Comparison of ENCODE assay signal across 8 mouse cellular contexts in the genomic region with DNA sequence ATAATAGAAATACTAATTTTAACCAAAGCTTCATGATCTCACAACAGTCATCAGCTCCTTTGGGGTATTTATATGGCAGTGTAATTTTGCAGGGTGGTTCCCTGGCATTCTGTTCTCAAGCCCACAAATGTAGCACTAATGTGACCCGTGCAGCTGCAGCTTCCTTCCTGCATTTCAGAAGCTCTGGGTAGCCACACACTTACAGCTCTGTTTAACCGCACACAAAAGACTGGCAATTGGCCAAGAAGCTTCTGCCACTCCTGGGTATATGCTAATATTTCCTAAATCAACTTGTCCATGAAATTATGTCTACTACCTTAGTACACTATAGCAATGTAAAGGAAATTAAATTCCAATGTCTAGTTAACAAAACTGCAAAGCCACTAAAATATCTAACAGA. TPM values are rescaled to one million over a fixed set of nuclear protein-coding genes. Genes with fewer than 3 reads are reported as not detected.
DNase-seq lines count a peak whose midpoint lies in the region; ATAC-seq and TF ChIP-seq lines count a peak whose summit lies in the region.

No protein-coding gene starts in this region.

- H3K27me3 ChIP-seq in kidney, embryonic 16.5 days (ENCODE audit: insufficient read depth, low read length) = no peaks in the 10 kb centered on the region
- H3K27me3 ChIP-seq in megakaryocyte, embryonic 14.5 days (replicated peaks) = no peaks in the 10 kb centered on the region

- H3K36me3 ChIP-seq in kidney, embryonic 16.5 days (ENCODE audit: insufficient read depth, low read length) = 0 out of 2 replicates have a peak, but pooled peaks cover 2% of the 10 kb centered on the region
- H3K36me3 ChIP-seq in megakaryocyte, embryonic 14.5 days (replicated peaks; ENCODE audit: low read length) = peaks cover 17% of the 10 kb centered on the region

- peak; percentile 60 for DNase-seq in kidney, postnatal 14 days
- peak; percentile 45 for DNase-seq in T-cell, adult 2 months (ENCODE audit: low spot score)
- DNase-seq in heart, postnatal 10 days = peak; percentile 31 to 43
- peak; percentile 63 for DNase-seq in thymus, postnatal 4 days
- DNase-seq in layer of hippocampus, adult 2 months (ENCODE audit: low spot score in 2 of 2) = no peak
- no peak for DNase-seq in gastrocnemius, adult 18-20 months (ENCODE audit: low spot score)

- H3K4me2 ChIP-seq in kidney, embryonic 16.5 days (replicated peaks; ENCODE audit: low read depth, low read length) = no peak overlapping the region

- ATAC-seq in kidney, embryonic 16.5 days (ENCODE audit: low FRiP score, low TSS enrichment) = no peak

- H3K9me3 ChIP-seq in kidney, embryonic 16.5 days (ENCODE audit: low read length) = no peaks in the 10 kb centered on the region
- no peaks in the 10 kb centered on the region for H3K9me3 ChIP-seq in megakaryocyte, embryonic 14.5 days

- no peak overlapping the region for H3K9ac ChIP-seq in kidney, embryonic 16.5 days (replicated peaks; ENCODE audit: low read length)

- no peak overlapping the region for H3K4me3 ChIP-seq in kidney, embryonic 16.5 days (ENCODE audit: low read length)
- H3K4me3 ChIP-seq in megakaryocyte, embryonic 14.5 days (replicated peaks) = peak overlapping the region; percentile 50
- no peak overlapping the region for H3K4me3 ChIP-seq in layer of hippocampus, adult 2 months

- H3K27ac ChIP-seq in kidney, embryonic 16.5 days (ENCODE audit: low read length) = no peak overlapping the region
- no peak overlapping the region for H3K27ac ChIP-seq in layer of hippocampus, adult 2 months

- H3K4me1 ChIP-seq in kidney, embryonic 16.5 days (ENCODE audit: insufficient read depth, low read length) = 0 out of 2 replicates have a peak, but pooled peaks cover 5% of the 10 kb centered on the region
- peaks cover 66% of the 10 kb centered on the region for H3K4me1 ChIP-seq in megakaryocyte, embryonic 14.5 days

- WGBS in kidney, embryonic 16.5 days = 42% methylated on average over 2 of the region's 2 CpGs

- intact Hi-C loops in heart, postnatal 10 days (cut with DNase I) = no loop called here

- TF ChIP-seq CTCF in layer of hippocampus, adult 2 months (conservative IDR thresholded peaks at IDR 0.05) = no peak

RNA-seq across cellular contexts. Expression of gene Usp3, which starts 32.6 kb away (rescaled TPM):
- polyA plus RNA-seq in kidney, embryonic 16.5 days (2015; fragmentation: Nextera tagmentation; extraction: Ambion mirVana) = 62.4 and 67.1 TPM in 2 replicates
- total RNA-seq in heart, postnatal 10 days (2021) = 10 to 100 TPM; 29.8 to 33.9 TPM
- 6.3 and 7.2 TPM in 2 replicates for polyA plus RNA-seq in megakaryocyte, embryonic 14.5 days (2012; ENCODE audit: insufficient read depth, low replicate concordance)
- 10 to 100 TPM; 41.8 to 45.5 TPM for total RNA-seq in layer of hippocampus, adult 2 months (2021)
- total RNA-seq in gastrocnemius, adult 18-20 months (2021) = 10 to 100 TPM; 10.1 to 11.0 TPM

RNA-seq across cellular contexts. Expression of gene Fbxl22, which starts 45.9 kb away (rescaled TPM):
- polyA plus RNA-seq in kidney, embryonic 16.5 days (2015; fragmentation: Nextera tagmentation; extraction: Ambion mirVana) = 2.8 and 6.5 TPM in 2 replicates
- total RNA-seq in heart, postnatal 10 days (2021) = 10 to 100 TPM; 69.0 to 73.3 TPM
- polyA plus RNA-seq in megakaryocyte, embryonic 14.5 days (2012; ENCODE audit: insufficient read depth, low replicate concordance) = 0.62 and 2.3 TPM in 2 replicates
- total RNA-seq in layer of hippocampus, adult 2 months (2021) = under 1 TPM; 0.22 to 0.38 TPM
- total RNA-seq in gastrocnemius, adult 18-20 months (2021) = 1 to 10 TPM; 2.2 to 2.4 TPM

Comparison
In these comparisons a context has a peak if more than half of its experiments do, and no peak if none do; other contexts are left out.
1. DNase-seq: peak in kidney, postnatal 14 days (single experiment), T-cell, adult 2 months (single experiment), heart, postnatal 10 days (2 of 2) and thymus, postnatal 4 days (single experiment); none in layer of hippocampus, adult 2 months (0 of 2) and gastrocnemius, adult 18-20 months (single experiment).
2. RNA of gene Fbxl22, which starts 45.9 kb away (total RNA-seq): 69.0 to 73.3 TPM in heart, postnatal 10 days; 2.2 to 2.4 TPM in gastrocnemius, adult 18-20 months and 0.22 to 0.38 TPM in layer of hippocampus, adult 2 months; every median in the first group is over 10 times any median in the second.